Mouse (Mus musculus) thymus, adult 2 months (tissue): ENCODE data around the gene Nfxl1.

Source experiments
- CTCF ChIP-seq: fragments of 200-500 bp; IDR thresholded peaks from 2 replicates; pipeline ENCODE4 v1.5.1; 2012; ENCODE audit warnings: mild to moderate bottlenecking, control low read depth, low read length, moderate library complexity, borderline replicate concordance; ENCODE audit not compliant: control insufficient read depth, poor library complexity, insufficient read depth; ENCODE audit errors: extremely low read depth
- POLR2A ChIP-seq: fragments of 200-500 bp; IDR thresholded peaks from 2 replicates; pipeline ENCODE4 v1.6.1; 2012; ENCODE audit warnings: mild to moderate bottlenecking, low read length, control low read depth, moderate library complexity; ENCODE audit not compliant: control insufficient read depth, poor library complexity, insufficient read depth; ENCODE audit errors: extremely low read depth

DNA sequence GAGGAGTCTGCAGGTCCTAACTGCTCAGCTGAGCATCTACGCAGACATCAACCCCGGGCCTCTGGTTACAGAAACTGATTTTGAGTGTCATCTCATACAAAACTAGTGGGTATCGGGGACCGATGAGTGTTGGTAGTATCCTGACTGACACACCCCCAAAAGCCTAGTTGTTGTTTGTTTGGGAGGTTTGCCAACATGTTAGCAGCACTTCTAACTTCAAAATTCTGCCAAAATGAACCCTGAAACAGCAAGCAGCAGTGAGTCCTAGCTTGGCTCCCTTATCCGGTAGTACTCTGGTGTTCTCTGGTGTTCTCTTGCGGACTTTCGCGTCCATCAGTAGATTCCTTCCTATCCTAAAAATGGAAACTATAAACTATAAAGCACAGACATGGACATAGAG is 56.7 kb downstream of the Nfxl1 start:
- TF ChIP-seq CTCF (no peak), POLR2A (no peak)
